Mouse (Mus musculus): Measurements from ENCODE around the gene Tspan2. TPM values are rescaled to one million over a fixed set of nuclear protein-coding genes. Genes with fewer than 3 reads are reported as not detected.
A peak's percentile ranks its signal among the peaks of the same experiment; 100 is the strongest.

Tspan2 gene
- polyA plus RNA-seq, 1 experiment from 2014 or later, result 8.4 TPM

DNA sequence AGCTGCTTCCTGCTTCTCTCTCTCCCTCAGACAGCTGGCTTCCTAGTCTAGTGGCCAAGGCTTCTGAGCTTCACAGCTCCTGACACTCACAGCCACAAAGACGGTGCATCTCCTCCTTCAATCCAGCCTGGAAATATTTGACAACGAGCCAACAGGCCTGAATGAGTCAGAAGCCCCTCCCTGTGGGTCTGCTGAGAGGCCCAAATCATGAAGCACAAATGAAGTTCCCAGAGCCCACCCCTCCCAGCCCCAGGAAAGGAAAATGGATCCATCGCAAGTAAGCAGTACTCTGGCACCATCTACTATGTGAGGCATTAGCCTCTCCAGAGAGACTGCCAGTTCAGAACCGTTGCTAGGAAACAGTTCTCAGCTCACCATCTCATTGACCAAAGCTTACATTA, 30.3 kb upstream of the Tspan2 start:
- DNase-seq (ENCODE audit: low spot score), result peak; percentile 83
- Histone ChIP-seq H3K36me3 (ENCODE audit: control insufficient read depth, insufficient read depth, low read length) (no peaks in the 10 kb centered on the region), H3K9ac (ENCODE audit: low read depth, low read length) (no peak overlapping the region), H3K9me3 (ENCODE audit: control insufficient read depth, low read length) (no peaks in the 10 kb centered on the region), H3K4me1 (ENCODE audit: control insufficient read depth, insufficient read depth, low read length) (peaks cover 20% of the 10 kb centered on the region), H3K4me3 (ENCODE audit: low read depth, low read length) (no peak overlapping the region), H3K27me3 (replicated peaks; ENCODE audit: control insufficient read depth, insufficient read depth, low read length) (no peaks in the 10 kb centered on the region), H3K27ac (replicated peaks; ENCODE audit: low read depth, low read length) (no peak overlapping the region), H3K4me2 (ENCODE audit: low read depth, low read length) (no peak overlapping the region)
- WGBS, result 35% methylated on average over 4 of the region's 4 CpGs
- 0 out of 2 replicates have a peak, but pooled peaks have one; percentile 37 for ATAC-seq (ENCODE audit: low read depth)

DNA sequence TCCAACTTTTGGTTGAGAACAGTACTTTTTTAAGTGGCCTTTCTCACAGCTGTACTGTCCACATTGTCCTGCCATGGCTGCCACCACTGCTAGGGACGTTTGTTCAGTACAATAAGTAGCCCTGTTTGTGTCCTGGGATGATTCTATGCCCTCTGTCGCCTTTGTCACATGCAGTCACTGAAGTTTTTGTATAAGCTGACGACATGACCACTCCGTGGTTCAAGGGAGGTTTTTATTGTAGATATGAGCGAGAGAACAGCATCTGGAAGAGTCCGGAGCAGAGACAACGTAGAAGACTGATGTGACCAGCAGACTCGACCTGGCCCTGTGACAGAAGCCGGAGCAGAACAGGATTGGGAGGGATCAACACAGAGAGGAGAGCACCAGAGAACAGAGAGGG, 25.7 kb upstream of the Tspan2 start:
- no peak overlapping the region for H3K4me2 ChIP-seq (ENCODE audit: low read depth, low read length)
- H3K27ac ChIP-seq (replicated peaks; ENCODE audit: low read depth, low read length), result no peak overlapping the region
- no peak overlapping the region for H3K4me3 ChIP-seq (ENCODE audit: low read depth, low read length)
- H3K4me1 ChIP-seq (ENCODE audit: control insufficient read depth, insufficient read depth, low read length), result peaks cover 12% of the 10 kb centered on the region
- no peak overlapping the region for H3K9ac ChIP-seq (ENCODE audit: low read depth, low read length)
- H3K27me3 ChIP-seq (replicated peaks; ENCODE audit: control insufficient read depth, insufficient read depth, low read length), result no peaks in the 10 kb centered on the region; the same call in 1 of the 2 replicates
- WGBS, result 70% methylated on average over 9 of the region's 9 CpGs
- no peaks in the 10 kb centered on the region for H3K36me3 ChIP-seq (ENCODE audit: control insufficient read depth, insufficient read depth, low read length)
- H3K9me3 ChIP-seq (ENCODE audit: control insufficient read depth, low read length), result no peaks in the 10 kb centered on the region
- DNase-seq (ENCODE audit: low spot score) (no peak), ATAC-seq (ENCODE audit: low read depth) (no peak)

DNA sequence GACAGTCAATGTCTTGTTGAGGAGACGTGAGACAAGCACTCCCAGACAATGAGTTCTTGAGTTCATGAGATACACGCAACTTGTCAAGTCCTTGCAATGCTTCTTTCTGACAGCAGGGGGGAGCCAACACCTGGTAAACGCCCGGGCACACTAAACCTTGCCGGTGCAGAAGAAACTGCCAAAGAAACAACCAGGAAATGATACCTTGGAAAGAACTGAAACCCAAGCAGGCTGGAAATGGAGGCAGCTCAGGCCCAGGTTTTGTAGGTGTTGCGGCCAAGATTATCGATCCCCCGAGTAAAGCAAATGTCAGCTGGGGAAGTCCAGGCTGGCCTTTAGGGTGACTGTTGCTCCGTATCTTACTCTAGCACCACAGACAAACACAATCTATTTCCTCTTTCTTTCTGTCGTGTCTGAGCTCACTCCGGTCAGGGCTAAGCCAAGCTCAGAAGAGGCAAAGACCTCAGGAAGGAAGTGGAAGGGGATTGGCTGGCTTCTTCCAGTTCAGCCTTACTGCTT, 19.2 kb upstream of the Tspan2 start:
- no peak overlapping the region for H3K9ac ChIP-seq (ENCODE audit: low read depth, low read length)
- peak overlapping the region; percentile 7; the same call in 1 of the 2 replicates for H3K4me3 ChIP-seq (ENCODE audit: low read depth, low read length)
- peak overlapping the region; percentile 46 for H3K4me2 ChIP-seq (ENCODE audit: low read depth, low read length)
- H3K4me1 ChIP-seq (ENCODE audit: control insufficient read depth, insufficient read depth, low read length), result no peaks in the 10 kb centered on the region
- WGBS, result 34% methylated on average over 11 of the region's 11 CpGs
- H3K27ac ChIP-seq (replicated peaks; ENCODE audit: low read depth, low read length), result no peak overlapping the region
- ATAC-seq (ENCODE audit: low read depth), result peak; percentile 72
- peak; percentile 89 for DNase-seq (ENCODE audit: low spot score)
- H3K9me3 ChIP-seq (ENCODE audit: control insufficient read depth, low read length), result no peaks in the 10 kb centered on the region
- H3K27me3 ChIP-seq (replicated peaks; ENCODE audit: control insufficient read depth, insufficient read depth, low read length), result no peaks in the 10 kb centered on the region; the same call in 1 of the 2 replicates
- H3K36me3 ChIP-seq (ENCODE audit: control insufficient read depth, insufficient read depth, low read length), result no peaks in the 10 kb centered on the region

DNA sequence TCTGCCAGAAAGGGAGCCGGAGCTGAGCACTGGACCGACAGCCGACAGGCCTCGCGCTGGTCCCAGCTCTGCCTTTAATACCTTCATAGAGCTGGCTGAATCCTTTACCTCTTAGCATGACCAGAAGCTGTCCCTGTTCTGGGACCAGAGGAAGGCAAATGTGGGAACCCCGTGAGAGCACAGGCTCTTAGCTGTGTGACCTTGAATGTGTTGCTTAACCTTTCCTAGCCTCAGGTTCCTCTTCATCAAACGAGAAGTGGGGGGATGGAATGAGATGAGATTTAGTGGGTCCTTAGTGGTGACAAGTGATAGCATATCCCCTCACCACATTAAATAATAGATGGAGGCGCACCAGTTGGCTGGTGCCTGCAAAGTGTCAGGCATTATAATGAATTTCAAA, 18.5 kb upstream of the Tspan2 start:
- no peak for DNase-seq (ENCODE audit: low spot score)
- H3K4me1 ChIP-seq (ENCODE audit: control insufficient read depth, insufficient read depth, low read length), result no peaks in the 10 kb centered on the region
- H3K4me2 ChIP-seq (ENCODE audit: low read depth, low read length), result no peak overlapping the region
- WGBS, result 82% methylated on average over 8 of the region's 8 CpGs
- ATAC-seq (ENCODE audit: low read depth), result no peak
- H3K9ac ChIP-seq (ENCODE audit: low read depth, low read length), result no peak overlapping the region
- H3K4me3 ChIP-seq (ENCODE audit: low read depth, low read length), result no peak overlapping the region
- H3K27me3 ChIP-seq (replicated peaks; ENCODE audit: control insufficient read depth, insufficient read depth, low read length), result no peaks in the 10 kb centered on the region; the same call in 1 of the 2 replicates
- H3K36me3 ChIP-seq (ENCODE audit: control insufficient read depth, insufficient read depth, low read length), result no peaks in the 10 kb centered on the region
- H3K27ac ChIP-seq (replicated peaks; ENCODE audit: low read depth, low read length), result no peak overlapping the region
- H3K9me3 ChIP-seq (ENCODE audit: control insufficient read depth, low read length), result no peaks in the 10 kb centered on the region

DNA sequence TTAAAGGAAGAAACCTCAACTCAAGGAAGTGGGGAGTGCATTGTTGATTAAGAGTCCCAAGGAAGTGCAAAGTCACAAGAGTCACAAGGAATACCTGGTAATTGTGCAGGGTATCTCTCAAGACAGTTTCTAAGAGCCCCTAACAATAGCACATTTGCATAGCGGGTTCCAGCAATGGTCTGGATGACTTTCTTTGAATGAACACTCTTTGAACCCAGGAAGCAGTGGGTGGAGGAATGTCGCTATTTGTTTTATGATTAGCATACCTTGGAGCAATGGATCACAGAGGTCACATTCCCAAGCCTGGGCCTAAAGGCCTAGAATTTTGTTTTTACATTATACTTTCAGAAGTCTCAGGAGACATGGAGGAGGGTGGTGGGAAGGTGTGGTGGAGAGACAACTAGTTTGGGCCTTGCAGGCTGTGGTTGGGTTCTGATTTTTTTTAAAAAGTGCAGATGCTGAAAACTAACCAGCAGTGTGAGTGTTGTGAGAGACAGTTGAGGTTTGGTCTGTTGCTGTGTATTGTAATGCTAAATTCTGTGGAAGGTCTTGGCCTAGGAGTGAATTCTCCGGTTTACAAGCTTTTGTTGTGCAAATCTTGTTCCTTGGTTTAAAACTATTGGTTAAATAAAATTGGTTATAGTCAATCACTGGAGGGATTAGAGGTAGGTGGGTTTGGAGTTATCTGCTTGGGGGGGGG, 16.6 kb upstream of the Tspan2 start:
- H3K27ac ChIP-seq (replicated peaks; ENCODE audit: low read depth, low read length), result no peak overlapping the region
- WGBS, result 68% methylated on average over 3 of the region's 3 CpGs
- H3K4me1 ChIP-seq (ENCODE audit: control insufficient read depth, insufficient read depth, low read length), result no peaks in the 10 kb centered on the region
- H3K27me3 ChIP-seq (replicated peaks; ENCODE audit: control insufficient read depth, insufficient read depth, low read length), result no peaks in the 10 kb centered on the region
- no peak overlapping the region for H3K4me2 ChIP-seq (ENCODE audit: low read depth, low read length)
- no peak overlapping the region for H3K4me3 ChIP-seq (ENCODE audit: low read depth, low read length)
- ATAC-seq (ENCODE audit: low read depth) (no peak), DNase-seq (ENCODE audit: low spot score) (no peak)
- no peak overlapping the region for H3K9ac ChIP-seq (ENCODE audit: low read depth, low read length)
- H3K36me3 ChIP-seq (ENCODE audit: control insufficient read depth, insufficient read depth, low read length), result no peaks in the 10 kb centered on the region
- no peaks in the 10 kb centered on the region for H3K9me3 ChIP-seq (ENCODE audit: control insufficient read depth, low read length)

DNA sequence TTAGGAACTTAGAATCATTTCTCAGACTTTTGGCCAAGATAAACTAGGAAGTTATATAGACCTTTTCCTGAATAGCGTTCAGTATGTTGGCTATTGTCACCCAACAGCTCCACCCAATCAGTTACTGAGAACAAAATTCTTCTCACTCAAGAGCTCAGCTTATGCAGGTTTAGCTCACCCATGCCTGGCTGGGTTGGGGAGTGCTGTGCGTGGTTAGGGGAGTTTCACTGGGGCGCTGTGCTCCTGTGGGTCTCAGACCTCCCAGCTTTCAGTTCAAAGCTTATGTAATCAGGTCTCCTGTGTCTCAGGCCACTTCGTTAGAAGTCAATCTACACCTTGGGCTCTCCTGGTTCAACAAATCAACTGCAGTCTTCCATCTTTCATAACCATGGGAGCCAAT, 11.2 kb upstream of the Tspan2 start:
- no peaks in the 10 kb centered on the region for H3K27me3 ChIP-seq (replicated peaks; ENCODE audit: control insufficient read depth, insufficient read depth, low read length)
- no peak for DNase-seq (ENCODE audit: low spot score)

DNA sequence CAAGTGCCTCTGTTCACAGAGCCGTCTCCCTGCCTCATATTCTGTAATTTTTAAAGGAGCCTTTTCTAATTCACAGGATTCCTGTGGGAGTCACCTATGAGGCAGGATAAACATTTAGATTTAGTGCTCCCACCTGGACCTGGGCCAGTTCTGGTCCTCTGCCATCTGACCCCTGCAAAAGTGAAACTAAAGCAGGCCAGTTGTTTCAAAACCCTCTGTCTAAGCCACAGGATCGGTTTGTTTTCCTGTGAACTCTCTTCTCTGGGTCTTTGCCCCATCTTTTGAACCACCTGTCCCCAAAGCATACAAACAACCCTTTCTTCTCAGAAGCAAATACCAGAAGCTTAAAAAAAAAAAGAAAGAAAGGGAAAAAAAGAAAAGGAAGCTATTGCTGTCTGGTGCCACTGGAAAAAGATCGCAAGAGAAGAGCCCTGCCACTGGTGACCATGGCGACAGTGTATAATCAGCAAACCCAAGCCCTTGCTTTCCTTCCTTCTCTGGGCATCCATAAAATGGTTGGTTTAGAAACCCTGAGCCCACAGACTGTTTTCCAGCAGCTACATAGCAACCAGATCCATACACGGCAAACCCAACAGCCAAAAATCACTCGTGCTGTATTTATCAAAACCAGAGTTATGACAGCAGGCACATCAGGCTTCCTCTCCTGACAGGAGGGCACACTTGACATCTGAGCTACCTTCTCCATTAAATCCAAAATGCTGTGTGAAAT, 10.3 kb upstream of the Tspan2 start:
- 44% methylated on average over 6 of the region's 6 CpGs for WGBS
- no peaks in the 10 kb centered on the region for H3K9me3 ChIP-seq (ENCODE audit: control insufficient read depth, low read length)
- no peaks in the 10 kb centered on the region for H3K27me3 ChIP-seq (replicated peaks; ENCODE audit: control insufficient read depth, insufficient read depth, low read length)
- ATAC-seq (ENCODE audit: low read depth) (0 out of 2 replicates have a peak, but pooled peaks have one; percentile 26), DNase-seq (ENCODE audit: low spot score) (no peak)
- no peak overlapping the region for H3K9ac ChIP-seq (ENCODE audit: low read depth, low read length)
- H3K4me2 ChIP-seq (ENCODE audit: low read depth, low read length), result peak overlapping the region; percentile 29
- H3K27ac ChIP-seq (replicated peaks; ENCODE audit: low read depth, low read length), result no peak overlapping the region
- H3K4me3 ChIP-seq (ENCODE audit: low read depth, low read length), result no peak overlapping the region
- no peaks in the 10 kb centered on the region for H3K36me3 ChIP-seq (ENCODE audit: control insufficient read depth, insufficient read depth, low read length)
- peaks cover 10% of the 10 kb centered on the region; the same call in 1 of the 2 replicates for H3K4me1 ChIP-seq (ENCODE audit: control insufficient read depth, insufficient read depth, low read length)

More for the DNA sequence above, 11.2 kb upstream of the Tspan2 start:
- no peak overlapping the region for H3K4me3 ChIP-seq (ENCODE audit: low read depth, low read length)
- H3K27ac ChIP-seq (replicated peaks; ENCODE audit: low read depth, low read length), result no peak overlapping the region
- H3K4me2 ChIP-seq (ENCODE audit: low read depth, low read length), result no peak overlapping the region
- WGBS, result 67% methylated on average over 4 of the region's 4 CpGs
- H3K4me1 ChIP-seq (ENCODE audit: control insufficient read depth, insufficient read depth, low read length), result peaks cover 10% of the 10 kb centered on the region; the same call in 1 of the 2 replicates
- ATAC-seq (ENCODE audit: low read depth), result no peak
- no peaks in the 10 kb centered on the region for H3K36me3 ChIP-seq (ENCODE audit: control insufficient read depth, insufficient read depth, low read length)
- H3K9ac ChIP-seq (ENCODE audit: low read depth, low read length), result no peak overlapping the region
- no peaks in the 10 kb centered on the region for H3K9me3 ChIP-seq (ENCODE audit: control insufficient read depth, low read length)

DNA sequence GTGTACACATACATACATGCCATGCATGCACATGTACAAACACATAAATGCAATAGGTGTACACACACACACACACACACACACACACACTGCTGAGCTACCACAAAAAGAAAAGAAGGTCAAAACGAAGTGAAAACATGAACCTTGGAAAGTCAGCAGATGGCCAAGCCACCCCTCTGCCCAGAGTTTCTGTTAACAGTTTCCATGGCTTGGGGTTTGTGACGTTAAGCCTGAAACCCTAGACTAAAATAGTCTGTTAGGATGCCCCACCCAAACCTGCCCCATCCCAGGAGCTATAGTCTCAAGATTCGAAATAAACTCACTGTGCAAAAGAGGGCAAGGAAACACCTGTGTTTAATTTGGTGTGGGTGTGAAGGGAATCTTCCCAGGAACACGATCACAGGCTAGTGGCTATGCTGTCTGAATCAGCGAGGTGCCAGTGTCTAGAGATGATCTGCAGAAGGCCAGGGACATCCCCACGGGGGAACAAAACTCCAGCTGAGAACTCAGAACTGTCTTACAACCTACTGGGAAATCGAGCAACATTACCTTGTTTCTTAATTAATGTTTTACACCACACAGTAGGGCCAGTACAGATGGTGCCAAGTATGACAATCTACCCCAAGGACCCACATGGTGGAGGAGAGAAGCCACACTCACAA, 9.4 kb upstream of the Tspan2 start:
- DNase-seq (ENCODE audit: low spot score) (no peak), ATAC-seq (ENCODE audit: low read depth) (no peak)
- peaks cover 10% of the 10 kb centered on the region; the same call in 1 of the 2 replicates for H3K4me1 ChIP-seq (ENCODE audit: control insufficient read depth, insufficient read depth, low read length)
- no peak overlapping the region for H3K4me2 ChIP-seq (ENCODE audit: low read depth, low read length)
- no peaks in the 10 kb centered on the region for H3K27me3 ChIP-seq (replicated peaks; ENCODE audit: control insufficient read depth, insufficient read depth, low read length)
- no peaks in the 10 kb centered on the region for H3K9me3 ChIP-seq (ENCODE audit: control insufficient read depth, low read length)
- no peak overlapping the region for H3K4me3 ChIP-seq (ENCODE audit: low read depth, low read length)
- H3K27ac ChIP-seq (replicated peaks; ENCODE audit: low read depth, low read length), result no peak overlapping the region
- H3K9ac ChIP-seq (ENCODE audit: low read depth, low read length), result no peak overlapping the region
- H3K36me3 ChIP-seq (ENCODE audit: control insufficient read depth, insufficient read depth, low read length), result no peaks in the 10 kb centered on the region
- WGBS, result 40% methylated on average over 7 of the region's 7 CpGs
